Mouse (Mus musculus) forebrain, embryonic 15.5 days (tissue): ENCODE results near the gene Fbxo28. TPM values are rescaled to one million over a fixed set of nuclear protein-coding genes. Genes with fewer than 3 reads are reported as not detected.

ENCODE experiments used
- ATAC-seq: fragments of 200-750 bp; cut with Nextera tagmentation; replicated peaks from 2 replicates; pipeline ENCODE4 v1.8.0; 2017; ENCODE audit warnings: mild to moderate bottlenecking, moderate TSS enrichment, moderate library complexity
- H3K27ac ChIP-seq: fragments of 300-500 bp; sonication (generic); replicated peaks from 2 replicates; pipeline ENCODE4 v1.5.1; 2015; ENCODE audit warnings: mild to moderate bottlenecking, inconsistent platforms
- H3K27me3 ChIP-seq: fragments of 300-500 bp; sonication (generic); 2 replicates; pipeline ENCODE4 v1.6.1; 2015; ENCODE audit warnings: inconsistent platforms
- H3K36me3 ChIP-seq: fragments of 300-500 bp; sonication (generic); 2 replicates; pipeline ENCODE4 v1.6.1; 2015; ENCODE audit warnings: mild to moderate bottlenecking, inconsistent platforms
- H3K4me1 ChIP-seq: fragments of 300-500 bp; sonication (generic); 2 replicates; pipeline ENCODE4 v1.6.1; 2015; ENCODE audit warnings: inconsistent platforms
- H3K4me2 ChIP-seq: fragments of 300-500 bp; sonication (generic); replicated peaks from 2 replicates; pipeline ENCODE4 v1.6.1; 2015; ENCODE audit warnings: mild to moderate bottlenecking, inconsistent platforms
- H3K4me3 ChIP-seq: fragments of 300-500 bp; sonication (generic); 2 replicates; pipeline ENCODE4 v1.5.1; 2015; ENCODE audit warnings: mild to moderate bottlenecking, inconsistent platforms
- H3K9ac ChIP-seq: fragments of 300-500 bp; sonication (generic); replicated peaks from 2 replicates; pipeline ENCODE4 v1.6.1; 2015; ENCODE audit warnings: mild to moderate bottlenecking, inconsistent platforms
- H3K9me3 ChIP-seq: fragments of 300-500 bp; sonication (generic); 2 replicates; pipeline ENCODE4 v1.6.1; 2016; ENCODE audit warnings: inconsistent platforms
- WGBS: fragments of 180-500 bp; shearing (Covaris S2); methylation state at CpG from one replicate; pipeline ENCODE4 v1.1.7; 2015; ENCODE audit warnings: mixed read lengths; 5-methylcytosine and 5-hydroxymethylcytosine counted together
- polyA plus RNA-seq: library from polyadenylated mRNA; unstranded; fragments of >200 nt; fragmentation: Nextera tagmentation; extraction: Ambion mirVana; gene quantifications from 2 replicates; pipeline ENCODE4 v1.2.1, GENCODE M21; 2015

Fbxo28 gene
- polyA plus RNA-seq, 1 experiment from 2014 or later = 36.0 TPM

DNA sequence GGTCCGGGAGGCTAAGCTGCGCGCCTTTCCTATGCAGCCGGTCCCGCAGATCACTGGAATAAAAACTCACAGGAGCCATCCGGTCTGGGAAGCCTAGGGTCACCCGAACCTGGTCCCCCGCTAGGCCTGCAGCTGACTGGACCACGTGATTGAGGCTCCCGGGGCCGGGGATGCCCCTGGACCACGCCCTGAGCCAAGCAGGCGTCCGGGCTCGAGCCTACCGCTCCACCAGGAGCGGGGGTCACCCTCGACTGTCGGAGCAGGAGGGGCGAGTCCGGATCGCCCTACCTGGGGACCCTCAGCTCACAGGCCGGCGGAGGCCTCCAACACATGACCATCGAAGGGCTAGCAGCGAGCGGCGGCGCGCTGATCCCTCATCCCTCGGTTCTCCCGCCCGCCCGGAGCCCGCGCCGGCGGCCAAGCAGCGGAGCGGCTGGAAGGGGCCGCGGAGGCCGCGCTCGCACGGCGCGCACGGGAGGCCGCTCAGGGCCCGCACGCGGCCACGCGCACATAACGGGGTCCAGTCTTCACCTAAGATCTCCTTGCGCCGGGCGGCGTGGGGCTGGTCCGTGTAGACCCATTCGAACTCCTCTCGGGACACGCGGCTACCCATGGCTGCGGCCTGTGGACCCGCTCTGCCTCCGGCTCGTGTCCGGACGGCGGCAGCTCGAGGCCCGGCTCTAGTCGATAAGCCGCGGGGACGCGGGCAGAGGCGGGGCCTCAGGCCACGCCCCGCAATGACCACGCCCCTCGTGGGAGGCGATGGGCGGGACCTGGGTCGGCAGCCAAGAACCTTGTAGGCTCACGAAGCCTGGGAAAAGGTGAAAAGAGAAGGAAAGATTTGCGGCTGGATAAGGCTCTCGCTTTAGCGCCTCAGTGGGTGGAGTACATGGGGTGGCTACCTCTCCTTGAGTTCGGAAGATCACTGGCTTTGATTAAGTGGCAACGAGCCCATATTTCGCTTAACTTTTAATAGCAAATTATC is 59.0 kb downstream of the Fbxo28 start, which contains the start of gene Degs1:
Gene Degs1 (minus strand): TSS at position 714 of the 985 bp plus-strand sequence.
- Histone ChIP-seq H3K4me3 (peak within 1 kb of the TSS; percentile 89), H3K4me1 (peaks cover 30% of the 10 kb centered on the region), H3K27ac (peak within 1 kb of the TSS; percentile 79), H3K27me3 (0 out of 2 replicates have a peak, but pooled peaks cover 3% of the 10 kb centered on the region), H3K36me3 (peaks cover 11% of the 10 kb centered on the region), H3K9ac (peak within 1 kb of the TSS; percentile 91), H3K9me3 (no peaks in the 10 kb centered on the region), H3K4me2 (peak within 1 kb of the TSS; percentile 90)
- peak; percentile 93 for ATAC-seq
- WGBS = under 1% methylated on average over 88 of the region's 94 CpGs

DNA sequence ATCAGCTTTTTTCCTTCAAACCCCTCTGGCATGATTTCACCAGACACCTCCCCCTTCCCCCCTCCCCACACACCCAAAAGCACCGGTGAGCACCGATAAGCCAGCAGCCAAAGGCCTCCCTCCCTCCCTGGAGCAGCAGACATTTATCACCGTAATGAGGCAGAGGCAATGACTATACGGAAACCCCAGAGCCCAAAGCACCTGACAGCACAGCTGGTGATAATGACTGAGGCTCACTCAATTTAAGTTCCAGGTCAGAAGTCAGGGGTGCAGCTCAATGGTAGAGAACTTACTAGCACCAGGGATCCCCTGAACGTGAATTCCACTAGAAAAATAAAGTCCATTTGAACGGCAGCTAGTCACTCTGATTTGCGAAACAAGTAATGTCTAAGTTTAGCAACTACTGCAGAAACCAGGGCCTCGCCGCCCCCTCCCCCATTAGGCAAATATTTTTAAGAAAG is 60.1 kb downstream of the Fbxo28 start:
- 0 out of 2 replicates have a peak, but pooled peaks cover 3% of the 10 kb centered on the region for H3K27me3 ChIP-seq
- WGBS = 17% methylated on average over 9 of the region's 9 CpGs
- peak overlapping the region; percentile 90 for H3K4me2 ChIP-seq
- H3K4me1 ChIP-seq = peaks cover 30% of the 10 kb centered on the region
- peak overlapping the region; percentile 89 for H3K4me3 ChIP-seq
- no peak for ATAC-seq
- no peaks in the 10 kb centered on the region for H3K9me3 ChIP-seq
- peaks cover 18% of the 10 kb centered on the region for H3K36me3 ChIP-seq
- H3K9ac ChIP-seq = 0 out of 2 replicates have a peak overlapping the region, but pooled peaks have one; percentile 91
- no peak overlapping the region for H3K27ac ChIP-seq

DNA sequence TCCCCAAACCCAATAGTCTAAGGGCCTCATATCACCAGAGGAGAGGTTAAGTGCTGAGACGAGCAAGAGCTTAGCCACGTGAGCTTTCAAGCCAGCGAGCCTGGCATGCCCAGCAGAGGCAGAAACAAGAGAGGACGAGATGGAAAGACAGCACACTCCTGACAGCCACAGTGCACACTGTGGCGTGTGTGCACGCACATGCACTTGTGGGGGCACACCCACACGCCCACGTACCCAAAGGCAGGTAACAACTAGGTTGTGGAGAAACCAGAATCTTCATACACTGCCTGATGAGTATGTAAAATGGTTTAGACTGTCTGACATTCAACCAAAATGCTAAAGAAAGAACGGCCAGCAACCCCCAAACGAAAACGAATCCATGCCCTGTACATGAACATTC is 60.9 kb downstream of the Fbxo28 start:
- ATAC-seq = no peak
- H3K4me3 ChIP-seq = peak overlapping the region; percentile 89; the same call in 1 of the 2 replicates
- H3K27me3 ChIP-seq = 0 out of 2 replicates have a peak, but pooled peaks cover 3% of the 10 kb centered on the region
- no peaks in the 10 kb centered on the region for H3K9me3 ChIP-seq
- H3K4me1 ChIP-seq = peaks cover 30% of the 10 kb centered on the region
- 57% methylated on average over 11 of the region's 11 CpGs for WGBS
- H3K4me2 ChIP-seq = peak overlapping the region; percentile 90
- H3K27ac ChIP-seq = no peak overlapping the region
- no peak overlapping the region; the same call in 1 of the 2 replicates for H3K9ac ChIP-seq
- peaks cover 20% of the 10 kb centered on the region for H3K36me3 ChIP-seq

DNA sequence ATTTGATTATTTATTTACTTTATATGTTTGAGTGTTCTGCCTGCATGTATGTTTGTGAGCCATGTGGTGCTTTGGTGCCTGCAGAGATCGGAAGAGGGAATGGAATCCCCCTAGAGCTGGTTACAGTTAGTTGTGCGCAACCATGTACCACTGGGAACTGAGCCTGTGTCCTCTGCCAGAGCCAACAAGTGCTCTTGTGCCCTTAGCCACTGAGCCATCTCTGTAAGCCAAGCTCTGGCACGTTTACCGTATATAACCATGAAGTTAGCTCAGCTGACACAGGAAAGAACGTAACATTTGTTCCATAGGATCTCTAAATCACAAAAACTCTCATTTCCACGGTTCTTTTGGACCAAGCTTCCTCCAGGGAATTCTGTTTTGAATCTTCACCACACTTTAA is 61.4 kb downstream of the Fbxo28 start:
- Histone ChIP-seq H3K27ac (no peak overlapping the region), H3K36me3 (peaks cover 25% of the 10 kb centered on the region), H3K4me1 (peaks cover 30% of the 10 kb centered on the region), H3K9ac (no peak overlapping the region), H3K9me3 (no peaks in the 10 kb centered on the region), H3K27me3 (0 out of 2 replicates have a peak, but pooled peaks cover 3% of the 10 kb centered on the region), H3K4me3 (no peak overlapping the region), H3K4me2 (no peak overlapping the region)
- ATAC-seq = no peak
- WGBS = 83% methylated on average over 6 of the region's 6 CpGs

DNA sequence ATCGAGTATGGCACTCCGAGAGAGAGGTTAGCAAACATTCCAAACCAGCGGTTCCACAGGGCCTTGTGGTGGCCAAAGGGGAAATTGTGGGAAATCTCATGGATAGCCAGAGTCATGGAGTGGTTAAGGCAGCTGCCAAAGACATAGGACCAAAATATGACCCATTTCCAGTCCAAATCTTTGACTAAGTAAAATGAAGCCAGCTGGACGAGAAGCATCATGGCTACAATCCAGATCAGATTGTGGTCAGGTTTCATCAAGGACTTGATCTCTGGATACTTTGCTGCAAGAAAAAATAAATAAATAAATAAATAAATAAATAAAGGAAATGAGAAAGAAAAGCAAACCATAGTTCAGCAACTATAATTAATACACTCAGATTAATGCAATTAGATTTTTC is 62.0 kb downstream of the Fbxo28 start:
- ATAC-seq = no peak
- peaks cover 30% of the 10 kb centered on the region for H3K4me1 ChIP-seq
- no peaks in the 10 kb centered on the region for H3K9me3 ChIP-seq
- no peak overlapping the region for H3K9ac ChIP-seq
- no peak overlapping the region for H3K4me3 ChIP-seq
- H3K4me2 ChIP-seq = no peak overlapping the region
- H3K27me3 ChIP-seq = 0 out of 2 replicates have a peak, but pooled peaks cover 3% of the 10 kb centered on the region
- H3K36me3 ChIP-seq = peaks cover 29% of the 10 kb centered on the region
- 91% methylated on average over 4 of the region's 4 CpGs for WGBS
- H3K27ac ChIP-seq = no peak overlapping the region

DNA sequence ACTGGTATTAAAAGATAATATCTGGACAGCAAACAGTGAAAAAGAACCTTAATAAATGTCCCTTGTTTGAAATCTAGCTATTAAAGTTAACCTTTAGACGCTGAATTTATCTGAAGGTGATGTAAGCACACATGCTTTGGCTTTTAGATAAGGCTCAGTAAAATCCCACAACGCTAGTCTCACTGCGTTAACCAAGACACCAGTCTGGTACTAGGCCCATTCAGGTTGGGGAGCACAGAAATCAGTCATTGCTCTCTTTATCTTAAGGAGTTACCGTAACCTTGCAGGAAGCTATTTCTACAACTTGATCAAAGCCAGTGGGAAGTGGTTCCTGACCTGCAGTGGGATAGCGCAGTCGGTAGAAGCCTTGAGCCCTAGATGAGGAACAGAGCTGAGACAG is 66.3 kb downstream of the Fbxo28 start:
- H3K36me3 ChIP-seq = peaks cover 36% of the 10 kb centered on the region

DNA sequence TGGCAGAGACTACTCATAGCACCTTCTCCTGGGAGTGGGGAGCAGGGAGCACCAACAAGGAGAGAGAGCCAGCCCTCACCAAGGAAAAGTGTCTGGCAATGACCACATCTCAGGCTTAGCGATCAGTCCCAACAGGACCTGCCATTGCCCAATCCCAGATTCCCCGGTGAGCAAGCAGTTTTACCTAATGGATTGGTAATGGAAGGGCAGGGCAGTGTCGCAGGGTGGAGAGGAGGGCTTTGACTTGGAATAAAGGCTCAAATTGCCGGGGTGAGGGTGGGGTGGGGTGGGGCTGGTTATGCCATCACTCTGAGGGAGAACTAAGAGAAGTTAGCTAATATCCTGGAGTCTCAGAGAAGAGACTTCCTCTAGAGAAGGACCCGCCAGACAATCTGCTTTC is 69.8 kb downstream of the Fbxo28 start:
- Histone ChIP-seq H3K4me3 (no peak overlapping the region), H3K27me3 (no peaks in the 10 kb centered on the region), H3K36me3 (peaks cover 22% of the 10 kb centered on the region; the same call in 1 of the 2 replicates), H3K9ac (no peak overlapping the region), H3K4me2 (no peak overlapping the region), H3K4me1 (peaks cover 10% of the 10 kb centered on the region; the same call in 1 of the 2 replicates), H3K9me3 (no peaks in the 10 kb centered on the region), H3K27ac (no peak overlapping the region)
- 84% methylated on average over 5 of the region's 5 CpGs for WGBS
- ATAC-seq = no peak

More for the DNA sequence above, 66.3 kb downstream of the Fbxo28 start:
- Histone ChIP-seq H3K27me3 (no peaks in the 10 kb centered on the region), H3K4me2 (no peak overlapping the region), H3K9ac (no peak overlapping the region), H3K9me3 (no peaks in the 10 kb centered on the region), H3K4me1 (peaks cover 3% of the 10 kb centered on the region; the same call in 1 of the 2 replicates), H3K27ac (no peak overlapping the region), H3K4me3 (no peak overlapping the region)
- ATAC-seq = no peak
- WGBS = 97% methylated on average over 6 of the region's 6 CpGs

DNA sequence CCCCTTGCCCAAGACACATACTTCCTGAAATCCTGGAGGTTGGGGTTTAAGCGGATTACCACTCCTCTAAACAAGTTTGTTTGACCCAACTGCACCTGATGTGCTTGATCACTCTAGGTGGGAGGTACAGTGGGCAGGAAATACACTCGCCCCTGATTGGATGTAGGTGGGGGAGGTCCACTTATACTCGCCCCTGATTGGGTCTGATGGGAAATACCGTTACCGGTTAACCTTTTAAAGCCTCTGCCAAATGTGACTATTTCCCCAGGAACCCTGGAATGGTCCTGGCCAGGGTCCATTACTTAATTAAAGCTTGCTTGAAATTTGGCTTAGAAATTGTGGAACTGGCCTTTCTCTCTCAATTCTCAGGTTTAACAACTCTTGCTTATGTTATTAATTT is 70.3 kb downstream of the Fbxo28 start:
- Histone ChIP-seq H3K27ac (no peak overlapping the region), H3K36me3 (peaks cover 18% of the 10 kb centered on the region; the same call in 1 of the 2 replicates), H3K4me2 (no peak overlapping the region), H3K4me3 (no peak overlapping the region), H3K27me3 (no peaks in the 10 kb centered on the region), H3K9ac (no peak overlapping the region), H3K4me1 (peaks cover 10% of the 10 kb centered on the region; the same call in 1 of the 2 replicates), H3K9me3 (no peaks in the 10 kb centered on the region)
- no peak for ATAC-seq
- WGBS = 77% methylated on average over 5 of the region's 5 CpGs

DNA sequence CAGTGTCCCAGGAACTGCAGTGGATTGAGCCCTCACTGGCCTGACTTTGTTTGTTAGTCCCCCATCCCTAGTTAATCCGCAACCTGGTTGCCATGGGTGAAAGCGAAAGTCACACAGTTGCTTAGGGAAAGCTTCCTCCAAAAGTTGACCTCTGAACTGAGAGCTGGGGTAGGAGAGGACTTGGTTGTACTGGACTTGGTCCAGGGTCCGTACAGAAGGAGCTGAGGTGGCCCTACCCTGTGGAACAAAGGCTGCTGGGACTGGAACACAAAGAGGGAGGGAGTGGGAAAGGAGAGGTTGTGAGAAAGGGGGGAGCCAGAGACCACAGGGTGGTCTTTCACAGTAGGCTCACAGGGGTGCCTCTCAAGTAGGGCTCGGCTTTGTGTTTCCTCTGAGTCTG is 73.1 kb downstream of the Fbxo28 start:
- Histone ChIP-seq H3K36me3 (peaks cover 7% of the 10 kb centered on the region; the same call in 1 of the 2 replicates), H3K4me3 (no peak overlapping the region), H3K9me3 (no peaks in the 10 kb centered on the region), H3K27ac (no peak overlapping the region), H3K4me1 (peaks cover 10% of the 10 kb centered on the region; the same call in 1 of the 2 replicates), H3K27me3 (no peaks in the 10 kb centered on the region), H3K9ac (no peak overlapping the region), H3K4me2 (no peak overlapping the region)
- 29% methylated on average over 4 of the region's 4 CpGs for WGBS
- 0 out of 2 replicates have a peak, but pooled peaks have one; percentile 35 for ATAC-seq

DNA sequence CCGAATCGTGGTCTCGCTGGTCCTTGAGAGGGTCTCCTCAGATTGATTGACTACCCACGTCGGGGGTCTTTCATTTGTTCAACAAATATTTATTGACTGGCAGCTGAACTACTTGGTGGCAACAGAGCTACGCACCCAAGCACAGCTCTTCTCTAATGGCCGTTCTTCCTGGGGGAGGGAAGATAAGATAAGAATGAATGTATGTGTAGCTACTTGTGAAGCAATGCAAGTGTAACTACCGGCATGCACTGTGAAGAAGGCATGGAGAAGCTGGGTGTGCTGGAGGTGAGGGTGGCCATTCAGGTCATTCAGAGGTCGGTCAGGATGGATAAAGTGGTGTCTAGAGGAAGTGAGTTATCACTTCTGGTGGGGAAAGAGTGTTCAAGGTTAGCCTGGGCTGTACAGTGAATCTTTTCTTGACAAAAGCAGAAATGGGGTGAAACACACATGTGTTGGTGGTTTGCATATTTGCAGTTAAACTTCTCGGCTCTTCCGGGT is 75.4 kb downstream of the Fbxo28 start:
- Histone ChIP-seq H3K36me3 (no peaks in the 10 kb centered on the region), H3K9ac (no peak overlapping the region), H3K27ac (no peak overlapping the region), H3K9me3 (no peaks in the 10 kb centered on the region), H3K4me3 (no peak overlapping the region), H3K27me3 (no peaks in the 10 kb centered on the region), H3K4me2 (no peak overlapping the region), H3K4me1 (peaks cover 10% of the 10 kb centered on the region; the same call in 1 of the 2 replicates)
- 93% methylated on average over 11 of the region's 11 CpGs for WGBS
- no peak for ATAC-seq
